Mouse (Mus musculus) olfactory bulb, adult 2 months (tissue): ENCODE data around the gene Six3. TPM values are rescaled to one million over a fixed set of nuclear protein-coding genes. Genes with fewer than 3 reads are reported as not detected.

ENCODE experiments used
- H3K27ac ChIP-seq: fragments of 200-500 bp; 2 replicates; pipeline ENCODE4 v1.5.1; 2012; ENCODE audit warnings: low read depth, low read length; ENCODE audit not compliant: insufficient read depth
- H3K4me1 ChIP-seq: fragments of 200-500 bp; 2 replicates; pipeline ENCODE4 v1.6.1; 2012; ENCODE audit warnings: low read length; ENCODE audit not compliant: control insufficient read depth, insufficient read depth
- H3K4me3 ChIP-seq: fragments of 200-500 bp; 2 replicates; pipeline ENCODE4 v1.5.1; 2012; ENCODE audit warnings: mild to moderate bottlenecking, low read depth, low read length, moderate library complexity; ENCODE audit not compliant: insufficient read depth
- CTCF ChIP-seq: fragments of 200-500 bp; IDR thresholded peaks from 2 replicates; pipeline ENCODE4 v1.5.1; 2012; ENCODE audit warnings: low read depth, mild to moderate bottlenecking, low read length, moderate library complexity; ENCODE audit not compliant: insufficient read depth
- POLR2A ChIP-seq: fragments of 200-500 bp; IDR thresholded peaks from 2 replicates; pipeline ENCODE4 v1.6.1; 2012; ENCODE audit warnings: mild to moderate bottlenecking, low read depth, low read length, moderate library complexity; ENCODE audit not compliant: insufficient read depth
- WGBS: fragments of 180-500 bp; shearing (Covaris S2); methylation state at CpG from one replicate; pipeline ENCODE4 v1.1.7; 2018; 5-methylcytosine and 5-hydroxymethylcytosine counted together
- polyA plus RNA-seq: library from polyadenylated mRNA; stranded (reverse); fragments of >200 nt; gene quantifications from 2 replicates; pipeline ENCODE4 v1.2.4, GENCODE M21; 2012; ENCODE audit warnings: low replicate concordance; ENCODE audit not compliant: missing spikeins, insufficient read depth, insufficient read length

The Six3 gene
- polyA plus RNA-seq, 1 experiment, result not detected

DNA sequence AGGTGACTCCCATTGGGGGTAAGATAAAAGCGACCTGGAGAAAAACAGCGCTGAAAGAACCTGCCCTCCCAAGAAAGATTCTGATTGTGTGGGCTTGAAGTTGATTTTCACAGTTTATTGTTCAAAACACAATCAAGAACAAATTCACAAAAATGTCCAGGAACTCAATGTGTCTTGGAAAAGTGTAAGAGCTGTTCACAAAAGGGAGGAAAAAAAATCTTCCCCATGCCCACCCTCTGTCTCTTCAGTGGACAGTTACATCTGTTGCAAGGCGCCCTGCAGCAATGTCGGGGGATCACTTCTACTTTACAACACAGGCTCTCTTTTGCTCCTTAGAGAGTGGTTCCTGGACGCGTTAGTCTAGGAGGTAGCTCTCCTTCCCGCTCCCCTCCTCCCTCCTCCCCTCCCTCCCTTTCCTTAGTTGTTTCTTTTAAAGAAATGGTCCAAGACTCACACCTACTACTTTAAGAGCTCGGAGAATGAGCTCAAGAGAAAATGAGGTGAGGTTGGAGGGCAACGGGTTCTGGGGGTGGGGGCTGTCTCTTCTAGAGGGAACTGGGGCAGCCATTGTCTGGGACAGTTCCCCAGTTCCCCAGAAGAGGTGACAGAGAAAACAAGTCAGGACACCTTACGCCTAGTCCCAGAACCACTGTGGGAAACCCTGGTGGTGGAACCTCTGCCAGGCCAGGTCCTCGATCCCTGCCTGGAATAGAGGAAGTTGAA is 2.9 kb upstream of the Six3 start:
- Histone ChIP-seq H3K27ac (no peak overlapping the region), H3K4me3 (no peak overlapping the region), H3K4me1 (no peaks in the 10 kb centered on the region; the same call in 1 of the 2 replicates)
- TF ChIP-seq POLR2A, result no peak
- WGBS, result 50% methylated on average over 11 of the region's 11 CpGs

GRCm38 (mm10) chr17:85611521-85612515 is 1.6 kb upstream of the Six3 start:
- no peak overlapping the region for H3K4me3 ChIP-seq
- 43% methylated on average over 19 of the region's 19 CpGs for WGBS
- H3K27ac ChIP-seq, result no peak overlapping the region
- H3K4me1 ChIP-seq, result no peaks in the 10 kb centered on the region; the same call in 1 of the 2 replicates
- TF ChIP-seq CTCF, result no peak
- no peak for TF ChIP-seq POLR2A

GRCm38 (mm10) chr17:85612526-85613265 is 712 bp upstream of the Six3 start:
- Histone ChIP-seq H3K4me3 (no peak overlapping the region), H3K27ac (no peak overlapping the region), H3K4me1 (no peaks in the 10 kb centered on the region; the same call in 1 of the 2 replicates)
- TF ChIP-seq CTCF (no peak), POLR2A (no peak)
- WGBS, result 19% methylated on average over 31 of the region's 31 CpGs

DNA sequence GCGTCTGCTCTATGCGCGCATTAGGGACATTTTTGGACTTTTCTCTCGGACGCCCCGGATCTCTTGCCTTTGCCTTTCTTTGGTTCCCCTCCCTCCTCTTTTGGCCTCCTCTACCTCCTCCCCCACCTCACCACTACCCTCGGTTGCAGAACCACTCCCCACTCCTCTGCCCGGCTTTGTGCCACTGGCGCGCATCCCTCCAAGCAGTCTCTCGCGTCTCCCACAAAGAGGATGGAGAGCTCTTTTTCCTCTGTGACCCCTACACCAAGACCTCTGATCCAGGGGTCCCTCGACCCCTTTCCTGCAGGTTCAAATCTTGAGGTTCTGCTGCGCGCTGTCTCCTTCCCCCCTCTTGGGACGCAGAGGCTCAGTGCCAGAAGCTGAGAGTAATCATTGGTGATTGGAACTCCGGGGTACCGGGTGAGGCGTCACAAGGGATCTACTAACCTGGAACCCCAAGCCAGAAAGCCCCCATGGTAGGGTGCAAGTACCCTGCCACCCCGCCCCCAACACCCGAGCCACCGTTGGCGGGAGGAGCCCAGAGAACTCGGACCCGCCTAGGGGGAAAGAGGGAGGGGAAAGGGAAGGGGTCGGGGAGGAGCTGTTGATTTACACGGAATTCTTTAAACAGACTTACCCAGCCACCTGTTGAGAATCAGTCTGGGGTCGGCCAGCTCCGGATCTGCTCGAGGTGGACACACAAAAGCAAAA is 758 bp downstream of the Six3 start:
- H3K27ac ChIP-seq, result no peak overlapping the region
- peaks cover 6% of the 10 kb centered on the region; the same call in 1 of the 2 replicates for H3K4me1 ChIP-seq
- 2% methylated on average over 30 of the region's 30 CpGs for WGBS
- H3K4me3 ChIP-seq, result no peak overlapping the region
- no peak for TF ChIP-seq CTCF
- TF ChIP-seq POLR2A, result no peak

DNA sequence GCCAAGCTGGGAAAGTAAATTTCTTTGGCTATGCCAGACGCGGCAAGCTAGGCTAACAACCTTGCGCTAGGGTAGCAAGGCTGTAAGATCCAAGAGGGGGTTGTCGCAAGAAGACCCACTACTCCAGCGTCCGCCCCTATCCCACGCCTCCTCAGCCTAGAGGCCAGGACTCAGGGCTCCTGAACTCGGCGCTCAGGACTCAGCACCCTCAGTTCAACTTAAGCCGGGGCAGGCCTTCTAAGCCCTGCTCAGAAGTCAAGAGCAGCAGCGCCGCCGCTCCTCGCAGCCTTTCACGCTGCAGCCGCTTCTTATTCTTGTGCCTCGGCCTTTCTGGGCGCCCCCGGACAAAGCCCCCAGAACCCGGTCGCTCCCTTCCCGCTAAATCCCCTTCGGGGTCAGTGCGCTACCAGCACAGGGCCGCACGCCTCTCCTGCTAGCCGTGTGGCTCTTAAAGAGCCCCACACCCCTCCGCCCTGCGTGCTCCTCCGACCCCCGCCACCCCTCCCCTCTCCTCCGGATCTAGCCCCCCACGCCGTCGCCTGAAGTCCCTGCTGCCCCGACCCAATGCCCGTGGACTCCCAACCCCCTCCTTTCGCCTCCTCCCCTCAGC is 1.4 kb downstream of the Six3 start:
- under 1% methylated on average over 38 of the region's 38 CpGs for WGBS
- TF ChIP-seq POLR2A (no peak), CTCF (no peak)
- H3K27ac ChIP-seq, result no peak overlapping the region

DNA sequence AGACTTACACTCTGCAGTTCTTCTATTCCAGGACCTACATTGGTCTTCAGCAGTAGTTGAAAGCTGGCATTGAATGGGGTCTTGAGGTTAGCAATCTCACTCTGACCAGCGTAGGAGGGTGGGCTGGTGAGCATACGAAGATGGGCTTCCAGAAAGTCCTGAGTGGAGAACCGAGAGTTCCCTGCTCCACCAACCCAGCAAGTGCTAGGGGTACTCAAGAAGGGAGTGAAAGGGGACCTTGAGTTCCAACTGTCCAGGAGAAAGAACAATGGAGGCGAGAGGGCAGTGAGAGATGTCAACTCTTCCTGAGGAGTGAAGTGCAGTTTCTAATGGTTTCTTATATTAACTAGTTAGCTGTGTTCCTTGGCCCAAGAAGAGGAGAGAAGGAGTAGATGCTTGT is 2.2 kb downstream of the Six3 start:
- Histone ChIP-seq H3K4me1 (peaks cover 7% of the 10 kb centered on the region), H3K4me3 (no peak overlapping the region), H3K27ac (no peak overlapping the region)
- no peak for TF ChIP-seq POLR2A
- TF ChIP-seq CTCF, result no peak
- WGBS, result 22% methylated on average over 4 of the region's 4 CpGs

More for the DNA sequence above, 1.4 kb downstream of the Six3 start:
- no peak overlapping the region for H3K4me3 ChIP-seq
- peaks cover 6% of the 10 kb centered on the region; the same call in 1 of the 2 replicates for H3K4me1 ChIP-seq

GRCm38 (mm10) chr17:85616526-85617500 is 3.4 kb downstream of the Six3 start:
- WGBS, result 5% methylated on average over 41 of the region's 41 CpGs
- no peak overlapping the region for H3K27ac ChIP-seq
- peaks cover 18% of the 10 kb centered on the region for H3K4me1 ChIP-seq
- H3K4me3 ChIP-seq, result no peak overlapping the region
- TF ChIP-seq POLR2A (no peak), CTCF (no peak)
